Mouse (Mus musculus): ENCODE measurements around the gene Mknk2. TPM values are rescaled to one million over a fixed set of nuclear protein-coding genes. Genes with fewer than 3 reads are reported as not detected.

The Mknk2 gene
- total RNA-seq (2022): 10 to 100 TPM; 36.0 to 47.0 (median 40.9) TPM

DNA sequence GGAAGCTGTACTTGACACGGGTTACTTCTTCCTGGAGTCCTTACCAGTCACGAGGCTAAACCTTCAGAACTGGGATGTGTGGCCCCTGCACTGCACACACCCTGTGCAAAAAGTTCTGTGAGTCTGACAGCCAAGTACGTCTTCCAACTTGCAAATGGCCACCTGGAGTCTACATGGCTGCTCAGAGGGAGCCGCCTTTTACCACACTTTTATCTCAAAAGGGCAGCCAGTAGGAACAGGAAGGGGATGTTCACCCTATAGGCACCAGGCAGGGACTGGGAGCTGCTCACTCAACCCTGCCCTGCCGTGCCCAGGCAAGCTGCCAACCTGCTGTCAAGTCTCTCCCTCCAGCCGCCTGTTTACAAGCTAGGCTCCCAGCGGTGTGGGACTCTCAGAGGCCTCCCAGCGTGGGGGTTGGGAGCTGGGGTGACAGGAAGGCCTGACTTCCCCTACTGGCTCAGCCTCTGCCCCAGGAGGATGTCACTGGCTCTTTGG lies at the start of gene Mknk2:
Gene Mknk2 (minus strand): TSS at position 171 of the 495 bp plus-strand sequence.
- DNase-seq (ENCODE audit: low spot score in 2 of 2): peak; percentile 55 to 81

DNA sequence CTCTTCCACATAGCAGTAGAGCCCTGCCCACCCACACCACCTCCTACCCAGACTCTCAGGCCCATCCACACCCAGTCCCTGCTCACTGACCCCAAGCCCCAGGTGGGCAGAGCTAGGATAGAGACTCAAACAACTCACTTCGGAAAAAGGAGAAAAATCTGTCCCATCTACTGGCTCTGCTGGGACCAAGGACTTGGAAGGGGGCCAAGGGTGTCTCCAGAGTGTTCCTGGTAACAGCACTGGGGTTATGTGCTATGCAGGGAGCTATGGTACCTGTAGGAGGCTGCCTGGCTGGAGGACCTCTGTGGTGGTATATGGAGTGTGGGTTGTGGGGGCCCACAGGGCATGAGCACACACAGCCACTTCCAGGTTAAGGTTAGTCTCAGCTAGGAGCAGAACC lies 39.4 kb upstream of the Mknk2 start:
- DNase-seq (ENCODE audit: low spot score in 2 of 2): no peak

DNA sequence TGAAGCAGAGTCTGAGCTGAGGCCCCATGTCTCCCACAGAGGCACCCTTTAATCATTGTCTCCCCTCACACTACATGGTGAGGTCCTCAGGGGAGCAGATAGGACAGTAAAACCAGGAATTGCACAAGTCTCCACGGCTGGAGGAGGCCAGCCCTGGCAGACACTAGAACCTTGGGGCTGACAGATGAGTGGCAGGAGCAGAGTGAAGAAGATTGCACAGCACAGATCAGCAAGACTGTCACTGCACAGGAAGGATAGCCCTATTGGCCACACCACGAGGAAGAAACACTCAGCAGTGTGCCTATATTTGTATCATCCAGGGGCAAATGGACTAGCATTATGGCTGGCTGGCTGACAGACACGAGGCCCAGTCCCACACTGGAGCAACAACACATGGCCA lies 32.9 kb upstream of the Mknk2 start:
- DNase-seq (ENCODE audit: low spot score in 2 of 2): no peak

DNA sequence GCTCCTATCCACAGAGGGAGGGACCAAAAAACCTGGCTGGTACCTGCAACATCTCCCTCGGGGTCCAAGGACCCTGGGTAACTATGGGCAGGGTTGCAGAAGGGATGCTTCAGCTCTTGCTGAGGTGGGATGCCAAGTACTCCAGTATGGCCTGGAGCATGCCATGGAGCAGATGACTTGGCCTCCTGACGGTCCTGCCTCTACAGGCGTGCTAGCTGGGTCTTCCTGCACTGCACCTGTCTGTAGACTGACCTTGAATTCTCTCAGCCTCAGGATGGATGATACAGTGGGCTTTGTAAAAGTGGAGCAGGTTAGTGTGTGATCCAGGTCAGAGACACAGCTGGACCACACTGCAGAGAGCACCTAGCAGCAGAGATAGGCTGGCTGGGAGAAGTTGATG lies 27.6 kb upstream of the Mknk2 start:
- no peak for DNase-seq (ENCODE audit: low spot score in 2 of 2)

DNA sequence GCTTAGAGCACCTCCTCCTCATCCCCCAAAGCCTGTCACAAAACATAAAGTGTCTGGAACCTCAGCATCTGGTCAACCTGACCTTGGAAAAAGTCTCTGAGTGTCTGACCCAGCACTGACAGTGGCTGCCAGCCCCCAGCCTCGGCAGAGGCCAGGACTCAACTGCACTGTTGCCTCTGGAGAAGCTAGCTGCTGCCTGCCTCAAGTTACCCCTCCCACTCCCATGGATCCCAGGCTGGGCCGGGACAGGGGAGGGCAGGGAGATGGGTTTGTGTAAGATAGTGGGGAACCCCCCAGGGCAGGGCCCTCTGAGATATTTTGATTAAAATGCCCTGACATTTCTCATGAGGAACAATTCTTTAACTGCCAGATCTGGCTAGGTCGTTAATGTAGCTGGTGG lies 27.1 kb upstream of the Mknk2 start:
- no peak for DNase-seq (ENCODE audit: low spot score in 2 of 2)

DNA sequence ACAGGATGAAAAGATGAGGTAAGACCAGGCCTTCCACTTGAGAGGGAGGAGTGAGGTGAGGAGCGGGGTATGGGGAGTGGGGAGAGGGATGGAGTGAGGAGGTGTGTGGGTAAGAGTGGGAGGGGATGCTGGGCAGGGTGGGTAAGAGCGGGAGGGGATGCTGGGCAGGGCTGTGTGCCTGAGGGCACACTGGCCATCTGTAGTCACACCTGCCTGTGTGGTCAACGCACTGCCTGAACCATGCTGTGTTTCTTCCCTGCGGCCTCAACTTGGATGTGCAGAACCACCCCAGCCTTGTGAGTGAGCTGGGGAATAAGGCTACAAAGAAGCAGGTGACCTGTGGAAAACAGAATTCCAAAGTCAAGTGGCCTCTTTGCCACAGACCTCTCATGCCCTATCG lies 26.5 kb upstream of the Mknk2 start:
- DNase-seq (ENCODE audit: low spot score in 2 of 2): no peak

DNA sequence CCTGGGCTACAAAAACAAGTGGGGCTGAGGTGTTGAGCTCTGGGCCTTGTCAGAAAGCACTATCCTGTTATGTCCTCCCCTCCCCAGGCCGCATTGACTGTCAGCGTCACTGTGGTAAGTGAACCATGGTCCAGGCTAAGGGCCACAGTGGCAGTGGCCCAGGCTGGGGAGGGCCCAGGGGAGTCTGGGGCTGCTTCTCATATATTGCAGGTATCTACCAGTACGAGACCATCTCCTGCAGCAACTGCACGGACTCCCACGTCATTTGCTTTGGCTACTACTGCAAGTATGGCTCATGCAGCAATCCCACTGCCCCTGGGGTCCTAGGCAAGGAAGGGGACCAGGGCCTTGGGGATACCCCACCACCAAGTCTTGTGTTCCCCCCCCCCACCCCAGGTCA lies 25.7 kb upstream of the Mknk2 start:
- DNase-seq (ENCODE audit: low spot score in 2 of 2): no peak

DNA sequence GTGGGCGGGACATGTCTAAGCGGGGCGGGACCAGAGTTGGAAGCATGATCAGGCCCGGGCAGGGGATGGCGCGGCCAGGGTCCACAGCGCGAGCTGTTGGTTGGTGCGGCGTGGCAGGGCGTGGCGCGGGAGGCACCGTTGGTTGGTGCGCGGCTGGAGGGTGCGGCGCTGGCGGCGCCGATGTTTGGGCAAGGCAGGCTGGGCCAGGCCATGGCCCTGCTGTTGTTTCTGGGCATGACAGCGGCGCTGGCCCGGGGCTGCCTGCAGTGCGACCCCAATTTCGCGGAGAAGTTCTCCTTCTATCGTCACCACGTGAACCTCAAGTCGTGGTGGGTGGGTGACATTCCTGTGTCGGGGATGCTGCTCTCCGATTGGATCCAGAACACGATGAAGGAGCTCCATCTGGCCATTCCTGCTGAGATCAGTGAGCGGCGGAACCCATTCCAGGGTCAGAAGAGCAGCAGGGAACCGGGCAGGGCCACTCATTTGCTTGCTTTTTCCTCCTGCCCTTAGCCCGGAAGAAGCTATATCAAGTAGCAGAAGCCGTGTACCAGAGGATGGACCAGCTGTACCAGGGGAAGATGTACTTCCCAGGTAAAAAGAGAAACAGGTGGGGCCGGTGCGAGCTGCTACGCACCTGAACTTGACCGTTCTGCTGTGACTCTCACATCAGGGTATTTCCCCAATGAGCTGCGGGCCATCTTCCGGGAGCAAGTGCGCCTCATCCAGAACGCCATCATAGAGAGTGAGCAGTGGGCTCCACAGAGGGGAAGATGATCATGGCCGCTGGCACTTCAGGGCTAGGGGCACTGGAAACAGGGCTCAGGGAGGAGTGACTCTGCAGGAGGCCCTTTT lies 24.9 kb upstream of the Mknk2 start:
- peak; percentile 87 to 96 for DNase-seq (ENCODE audit: low spot score in 2 of 2)

DNA sequence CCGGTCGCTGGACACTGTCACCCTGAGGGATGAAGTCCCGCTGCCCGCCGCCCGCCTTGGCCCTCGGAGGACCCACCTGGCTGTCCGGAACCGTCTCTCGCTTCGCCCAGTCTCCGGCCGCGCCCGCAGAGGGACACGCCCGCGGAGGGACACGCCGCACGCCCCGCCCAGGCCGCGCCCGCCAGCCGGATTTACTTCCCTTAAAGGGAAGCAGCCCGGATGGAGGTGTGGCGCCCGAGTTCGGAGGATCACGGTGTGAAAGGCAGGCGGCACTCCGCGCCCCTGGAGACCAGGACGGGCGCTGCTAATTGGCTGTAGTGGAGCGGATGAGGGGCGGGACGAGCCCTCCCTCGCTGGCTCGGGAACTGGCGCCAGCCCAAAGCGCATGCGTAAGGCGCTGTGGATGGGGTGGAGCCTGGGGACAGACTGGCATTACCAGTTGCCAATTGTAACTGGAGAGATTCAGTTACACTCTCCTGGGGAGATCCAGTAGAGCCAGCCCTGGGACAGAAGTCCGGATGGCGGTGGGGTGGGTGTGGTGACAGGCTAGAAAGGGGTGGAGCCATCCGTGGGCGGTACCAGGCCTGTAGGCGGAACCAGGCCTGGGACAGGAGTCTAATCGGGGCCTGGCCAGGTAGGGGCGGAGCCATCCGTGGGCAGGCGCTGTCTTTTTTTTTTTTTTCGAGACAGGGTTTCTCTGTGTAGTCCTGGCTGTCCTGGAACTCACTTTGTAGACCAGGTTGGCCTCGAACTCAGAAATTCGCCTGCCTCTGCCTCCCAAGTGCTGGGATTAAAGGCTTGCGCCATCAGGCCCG lies 24.0 kb upstream of the Mknk2 start, which contains the start of the genes Mob3a and Izumo4:
Gene Mob3a (minus strand): TSS at position 257 of the 815 bp plus-strand sequence.
Gene Izumo4 (plus strand): TSS at position 464 of the 815 bp plus-strand sequence.
- peak; percentile 92 to 99 for DNase-seq (ENCODE audit: low spot score in 2 of 2)

DNA sequence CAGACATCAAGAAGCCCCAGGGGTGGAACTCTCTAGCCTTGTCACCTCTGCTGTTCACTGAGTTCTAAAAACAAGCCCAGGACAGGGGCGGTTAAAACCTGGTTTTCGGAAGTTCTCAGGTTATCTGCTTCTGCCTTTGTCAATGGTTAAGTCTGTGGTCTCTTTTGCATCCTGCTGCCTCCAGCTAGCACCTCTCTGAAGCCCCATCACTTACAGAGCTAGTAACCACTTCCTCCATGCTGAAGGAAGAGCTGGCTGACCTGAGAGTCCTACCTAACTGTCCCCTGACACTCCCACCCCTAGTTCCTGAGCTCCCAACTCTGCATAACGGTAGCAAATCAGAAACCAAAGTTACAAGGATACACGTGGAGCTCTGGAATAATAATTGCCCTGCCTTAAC lies 22.8 kb upstream of the Mknk2 start:
- DNase-seq (ENCODE audit: low spot score in 2 of 2): no peak

DNA sequence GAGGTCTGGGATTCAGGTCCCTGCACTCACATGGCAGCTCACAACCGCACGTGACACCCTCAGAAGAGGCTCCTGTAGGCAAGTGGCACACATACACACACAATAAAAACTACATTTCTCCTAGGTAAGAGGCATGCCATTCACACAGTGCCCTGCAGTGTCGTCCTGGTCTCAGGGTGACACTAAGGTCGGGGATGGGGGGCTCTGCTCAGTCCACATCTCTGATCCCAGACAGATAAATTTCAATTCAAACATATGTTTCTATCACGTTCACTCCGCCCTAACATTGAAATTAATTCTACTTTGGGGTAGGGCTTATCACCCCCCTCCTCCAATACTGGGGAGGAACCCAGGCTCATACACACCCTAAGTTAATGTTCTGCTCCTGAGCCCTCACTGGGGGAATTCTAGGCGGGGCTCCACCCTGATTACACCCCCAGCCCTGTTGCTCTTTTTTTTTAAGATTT lies 22.2 kb upstream of the Mknk2 start:
- no peak for DNase-seq (ENCODE audit: low spot score in 2 of 2)

DNA sequence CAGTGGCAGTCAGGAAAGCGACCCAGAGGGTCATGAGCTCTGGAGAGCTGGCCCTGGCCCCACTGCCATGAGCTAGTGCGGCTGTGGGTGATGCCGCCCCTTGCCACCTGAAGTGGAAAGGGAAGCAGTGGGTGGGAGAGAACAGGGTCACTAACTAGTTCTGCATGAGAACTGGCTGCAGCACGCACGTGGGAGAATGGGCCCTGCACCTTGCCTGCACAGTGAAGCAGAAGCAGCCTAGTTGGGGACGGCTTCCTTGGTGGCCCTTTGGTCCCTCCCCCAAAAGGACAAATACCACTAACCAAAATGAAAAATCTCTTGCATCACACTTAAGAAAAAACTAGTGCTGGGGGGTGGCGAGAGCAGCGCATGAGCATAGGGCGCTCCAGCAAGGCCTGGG lies 20.7 kb upstream of the Mknk2 start:
- no peak for DNase-seq (ENCODE audit: low spot score in 2 of 2)

DNA sequence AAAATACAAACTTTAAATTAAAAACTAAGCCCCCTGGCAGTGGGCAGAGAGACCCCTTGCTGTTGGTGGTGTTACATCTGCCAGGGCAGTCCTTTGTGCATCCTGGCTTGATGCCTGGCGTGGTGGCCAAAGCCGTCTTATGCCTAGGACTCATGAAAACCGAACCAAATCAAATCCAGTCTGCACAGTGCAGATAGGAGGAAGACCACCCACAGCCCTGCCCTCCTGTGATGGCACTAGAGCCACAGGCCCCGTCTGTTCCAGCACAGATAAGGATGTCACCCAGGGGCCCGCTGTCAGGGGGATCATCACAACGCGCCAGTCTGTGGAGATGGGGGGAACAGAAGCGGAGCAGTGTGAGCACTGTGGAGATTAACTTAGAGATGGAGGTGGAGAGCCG lies 19.9 kb upstream of the Mknk2 start:
- no peak for DNase-seq (ENCODE audit: low spot score in 2 of 2)

DNA sequence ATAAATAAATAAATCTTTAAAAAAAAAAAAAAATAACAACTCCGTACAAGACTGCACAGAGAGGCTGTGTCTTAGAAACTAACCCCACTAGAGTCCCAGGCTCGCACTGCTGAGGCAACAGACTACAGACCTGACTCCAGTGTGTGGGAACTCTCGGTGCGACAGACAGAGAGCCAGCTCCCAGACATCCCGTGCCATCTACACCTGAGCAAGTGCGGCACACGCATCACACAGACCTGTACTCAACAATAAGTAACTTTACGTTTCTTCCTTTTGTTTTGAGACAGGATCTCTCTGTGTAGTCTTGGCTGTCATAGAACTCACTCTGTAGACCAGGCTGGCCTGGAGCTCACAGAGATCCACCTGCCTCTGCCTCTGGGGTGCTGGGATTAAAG lies 19.5 kb upstream of the Mknk2 start:
- no peak for DNase-seq (ENCODE audit: low spot score in 2 of 2)

DNA sequence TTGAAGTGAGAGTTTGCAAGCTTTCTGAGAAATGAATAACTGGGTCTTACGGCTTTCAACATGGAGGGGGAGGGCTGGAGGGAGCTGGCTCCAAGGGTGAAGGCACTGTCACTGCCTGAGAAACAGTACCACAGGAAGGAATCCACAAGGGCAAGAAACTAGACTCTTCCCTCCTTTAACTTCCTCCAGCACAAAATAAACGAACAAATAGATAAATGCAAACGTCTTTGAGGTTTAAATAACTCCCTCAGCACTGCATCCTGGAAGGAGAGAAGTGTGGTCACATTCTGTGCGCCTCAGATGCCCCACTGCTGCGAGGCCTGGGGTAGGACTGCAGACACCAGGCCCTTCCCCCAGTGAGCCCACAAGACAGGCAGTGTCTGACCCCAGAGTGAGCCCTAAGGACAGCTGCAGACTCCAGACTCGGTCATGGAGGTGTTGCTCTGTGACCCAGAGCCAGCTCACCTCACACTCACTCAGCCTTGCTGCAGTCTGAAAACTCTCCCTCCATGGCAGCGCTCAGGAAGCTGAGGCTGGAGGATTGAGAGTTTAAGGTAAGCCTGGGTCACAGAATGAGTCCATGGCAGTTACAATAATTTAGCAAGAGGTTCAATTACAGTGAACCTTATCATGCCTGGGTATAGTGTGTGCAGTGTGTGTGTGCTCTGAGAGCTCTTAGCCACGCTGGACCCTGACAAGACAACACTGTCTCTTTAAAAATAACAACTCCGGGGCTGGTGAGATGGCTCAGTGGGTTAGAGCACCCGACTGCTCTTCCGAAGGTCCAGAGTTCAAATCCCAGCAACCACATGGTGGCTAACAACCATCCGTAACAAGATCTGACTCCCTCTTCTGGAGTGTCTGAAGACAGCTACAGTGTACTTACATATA lies 18.8 kb upstream of the Mknk2 start:
- DNase-seq (ENCODE audit: low spot score in 2 of 2): no peak

DNA sequence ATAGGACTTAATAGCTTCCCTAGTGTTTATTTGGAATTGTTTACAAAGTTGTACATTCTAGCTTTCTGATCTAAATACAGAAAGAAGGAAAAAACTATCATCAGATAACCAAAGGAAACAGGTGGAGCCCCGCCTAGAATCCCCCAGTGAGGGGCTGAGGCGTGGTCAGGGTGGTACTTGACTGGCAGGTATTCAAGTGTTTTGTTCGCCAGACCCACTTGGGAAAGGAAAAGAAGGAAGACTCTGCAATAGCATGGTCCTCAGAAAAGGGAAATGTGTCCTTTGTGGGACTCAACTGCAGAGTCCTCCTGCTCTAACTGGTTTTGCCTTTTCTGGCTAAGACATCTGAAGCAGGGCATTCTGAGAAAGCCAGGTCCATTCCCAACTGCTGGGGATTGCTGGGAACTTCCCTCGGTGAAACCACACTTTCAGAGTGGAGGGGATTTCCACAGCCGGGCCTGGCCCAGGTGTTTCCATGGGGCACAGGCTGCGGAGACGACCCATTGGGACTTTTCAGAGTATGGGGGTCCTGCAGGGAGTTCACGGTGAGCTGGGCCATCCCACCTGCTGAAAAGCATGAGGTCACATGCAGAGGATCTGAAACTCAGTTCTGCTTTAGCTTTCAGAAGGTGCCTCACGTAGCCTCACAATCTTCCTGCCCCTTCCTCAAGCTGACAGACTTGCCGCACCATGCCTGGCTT lies 18.0 kb upstream of the Mknk2 start:
- DNase-seq (ENCODE audit: low spot score in 2 of 2): no peak

DNA sequence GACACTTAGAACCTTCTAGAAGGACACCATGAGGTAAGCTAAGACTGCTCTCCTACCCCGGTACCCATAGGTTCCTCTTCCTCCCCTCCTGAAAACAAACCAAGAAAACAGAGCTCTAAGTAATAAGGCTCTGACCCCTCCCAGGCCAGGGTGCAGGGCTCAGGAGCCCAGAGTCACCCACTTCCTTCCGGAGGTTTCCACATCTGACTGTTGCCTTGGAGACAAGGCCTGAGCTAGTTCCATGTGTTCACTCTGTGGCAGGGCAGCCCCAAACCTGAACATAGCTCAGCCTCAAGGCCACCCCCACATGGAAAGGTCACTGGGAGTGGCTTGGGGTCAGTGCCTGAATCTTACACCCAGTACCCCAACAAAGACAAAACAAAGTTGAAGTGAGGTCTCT lies 17.3 kb upstream of the Mknk2 start:
- DNase-seq (ENCODE audit: low spot score in 2 of 2): no peak

DNA sequence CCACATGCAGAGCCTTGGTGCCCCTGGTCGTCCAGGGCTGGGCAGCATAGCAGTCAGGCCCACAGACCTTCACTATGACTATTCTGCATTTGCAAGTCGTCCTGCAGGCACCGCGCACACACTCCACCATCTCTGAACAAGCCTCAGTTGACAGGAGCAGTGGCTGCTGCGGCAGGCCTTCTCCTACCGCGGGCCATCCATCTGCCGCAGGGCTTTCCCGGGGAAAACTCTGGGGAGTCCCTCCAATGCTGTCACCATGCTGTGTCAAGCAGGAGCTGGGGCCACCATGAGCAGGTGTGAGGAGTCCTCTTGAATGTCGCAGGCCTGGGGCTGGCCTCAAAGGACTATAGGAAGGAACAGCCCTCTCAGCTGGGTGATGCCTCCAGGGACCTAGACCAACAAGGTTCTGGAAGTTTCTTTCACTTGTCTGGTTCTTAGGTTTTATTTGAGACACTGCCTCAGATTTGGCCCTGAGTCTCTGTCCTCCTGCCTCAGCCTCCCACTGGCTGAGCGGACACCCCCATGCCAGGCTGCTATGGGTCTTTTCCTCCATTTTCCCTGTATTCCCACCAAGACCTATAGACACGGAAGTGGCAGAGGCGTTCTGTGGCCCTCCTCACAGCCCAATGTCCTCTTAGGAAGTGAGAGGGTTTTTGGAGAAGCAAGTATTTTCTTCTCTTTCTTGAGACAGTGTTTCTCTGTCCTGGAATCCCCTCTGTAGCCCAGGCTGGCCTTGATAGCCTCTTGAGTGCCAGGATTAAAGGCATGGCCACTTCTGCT lies 16.4 kb upstream of the Mknk2 start:
- no peak for DNase-seq (ENCODE audit: low spot score in 2 of 2)

DNA sequence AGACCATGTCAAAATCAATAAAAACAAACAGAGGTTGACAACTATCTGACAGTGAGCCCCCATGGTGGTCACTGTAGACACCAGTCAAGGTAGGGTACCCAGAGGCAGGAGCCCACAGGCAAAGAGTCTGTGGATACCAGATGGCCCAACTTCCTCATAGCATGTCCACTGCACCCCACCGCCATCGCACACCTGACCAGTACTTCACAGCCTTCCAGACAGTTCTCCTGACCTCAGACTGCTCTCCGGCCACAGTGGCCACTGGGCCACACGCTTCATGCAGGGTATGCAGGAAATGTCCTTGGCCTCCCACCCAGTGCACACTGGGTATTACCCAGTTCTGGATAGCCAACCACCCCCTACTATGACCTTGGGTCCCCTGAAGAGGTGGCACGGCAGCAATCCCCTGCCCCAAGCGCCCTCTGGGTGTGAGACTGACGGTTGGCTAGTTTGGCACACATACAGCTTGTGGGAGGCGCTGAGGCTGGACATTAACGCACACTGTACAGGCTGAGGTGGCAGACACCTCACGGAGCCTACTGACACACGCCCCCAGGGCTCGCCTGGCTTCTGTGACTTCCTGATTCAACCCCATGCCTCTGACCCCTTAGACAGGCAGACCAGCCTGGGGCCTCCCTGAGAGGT lies 15.6 kb upstream of the Mknk2 start:
- no peak for DNase-seq (ENCODE audit: low spot score in 2 of 2)

Data from left cerebral cortex, adult 8-10 months (tissue).